Mouse (Mus musculus) right cerebral cortex, postnatal 14 days (tissue): ENCODE data around the gene Olfr140.

Experiments
- DNase-seq: peaks from one replicate; pipeline ENCODE4 v3.0.0; 2022

Olfr140 gene

DNA sequence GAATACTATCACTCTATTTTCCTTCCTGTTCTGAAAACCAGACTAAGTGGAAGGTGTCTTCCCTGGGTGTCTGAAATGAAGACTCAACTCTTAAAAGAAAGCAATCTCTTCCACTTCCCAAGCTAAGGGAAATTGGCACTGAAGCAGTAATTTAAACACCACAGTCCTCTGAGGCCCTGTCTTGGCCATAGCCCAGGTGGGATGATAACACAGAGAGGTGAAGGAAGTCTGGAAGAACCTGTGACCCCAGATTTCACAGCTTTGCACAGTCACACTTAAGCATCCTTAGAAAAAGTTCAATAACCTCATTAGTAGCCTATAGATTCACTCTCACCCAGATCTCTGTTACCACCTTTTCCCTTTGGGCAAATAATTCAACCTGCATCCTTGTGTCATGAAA, at the start of gene Olfr140:
Gene Olfr140, minus strand, starts transcription at position 101 of the 400 bp plus-strand sequence.
- no peak for DNase-seq

DNA sequence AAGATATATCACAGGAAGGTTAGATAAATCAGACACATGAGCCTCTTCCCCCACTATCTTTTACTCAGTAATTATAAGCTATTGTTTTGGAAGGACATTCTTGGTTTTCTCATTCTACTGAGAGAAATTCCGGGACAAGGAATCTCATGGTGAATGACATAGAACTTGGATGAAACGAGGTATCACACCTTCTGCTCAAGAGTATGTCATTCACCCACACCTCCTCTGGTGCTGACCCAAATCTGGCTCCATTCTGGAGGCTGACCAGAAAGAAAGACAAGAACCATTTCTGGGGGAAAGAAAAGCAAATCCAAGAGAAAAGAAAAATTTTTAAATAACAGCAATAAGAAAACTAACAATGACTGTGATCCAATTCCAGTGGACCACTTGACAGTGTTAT, 6.7 kb upstream of the Olfr140 start:
- no peak for DNase-seq

DNA sequence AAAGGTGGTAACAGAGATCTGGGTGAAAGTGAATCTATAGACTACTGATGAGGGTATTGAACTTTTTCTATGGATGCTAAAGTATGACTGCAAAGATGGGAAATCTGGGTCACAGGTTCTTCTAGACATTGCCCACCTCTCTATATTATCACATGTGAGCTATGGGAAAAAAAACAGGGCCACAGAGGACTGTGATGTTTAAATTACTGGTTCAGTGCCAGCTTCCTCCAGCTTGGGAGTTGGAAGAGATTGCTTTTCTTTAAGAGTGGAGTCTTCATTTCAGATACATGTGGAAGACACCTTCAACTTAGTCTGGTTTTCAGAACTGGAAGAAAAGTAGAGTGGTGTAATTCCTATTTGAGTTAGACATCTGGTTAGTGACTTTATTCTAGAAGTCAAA, 28.4 kb downstream of the Olfr140 start, which contains the start of gene Olfr1265:
Gene Olfr1265, plus strand, starts transcription at position 301 of the 400 bp plus-strand sequence.
- DNase-seq: no peak

DNA sequence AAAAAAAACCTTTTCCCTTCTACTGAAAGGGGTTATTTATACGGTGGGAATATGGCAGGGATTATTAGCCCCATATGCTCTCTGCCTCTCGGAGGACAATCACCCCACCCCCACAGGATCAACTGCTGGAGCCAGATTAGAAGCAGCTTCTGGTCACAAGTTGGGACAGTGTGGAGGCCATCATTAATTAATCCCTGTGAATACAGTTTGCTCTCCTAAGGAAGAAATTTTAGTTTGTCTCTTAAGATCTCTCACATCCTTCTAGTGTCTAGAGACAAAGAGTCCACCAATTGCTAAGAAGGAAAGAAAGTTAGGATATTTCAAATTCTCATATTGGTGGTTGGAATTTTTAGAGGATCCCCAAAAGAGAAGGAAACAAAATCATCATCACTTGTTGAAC, 37.9 kb downstream of the Olfr140 start, which contains the start of gene Olfr1264:
Gene Olfr1264, minus strand, starts transcription at position 101 of the 400 bp plus-strand sequence.
- no peak for DNase-seq

DNA sequence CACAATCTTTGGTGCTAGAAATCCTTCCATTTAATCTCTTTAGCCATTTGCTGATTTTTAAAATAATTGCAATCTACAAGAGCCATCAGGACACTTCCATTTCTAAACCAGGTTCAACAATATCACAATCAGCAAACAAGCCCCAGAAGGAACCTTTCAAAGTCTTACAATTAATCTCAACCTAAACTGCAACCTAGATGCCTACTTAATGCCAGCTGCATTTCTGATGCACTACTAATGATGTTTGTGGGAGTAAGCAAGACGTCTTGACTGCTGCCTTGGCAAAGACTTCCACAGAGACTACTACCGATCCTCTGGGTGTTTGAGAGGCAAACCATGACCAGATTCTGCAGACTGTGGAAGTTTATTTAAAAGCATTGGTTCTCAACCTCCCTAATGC, 51.6 kb downstream of the Olfr140 start, which contains the start of gene Olfr1263:
Gene Olfr1263, plus strand, starts transcription at position 301 of the 400 bp plus-strand sequence.
- no peak for DNase-seq

DNA sequence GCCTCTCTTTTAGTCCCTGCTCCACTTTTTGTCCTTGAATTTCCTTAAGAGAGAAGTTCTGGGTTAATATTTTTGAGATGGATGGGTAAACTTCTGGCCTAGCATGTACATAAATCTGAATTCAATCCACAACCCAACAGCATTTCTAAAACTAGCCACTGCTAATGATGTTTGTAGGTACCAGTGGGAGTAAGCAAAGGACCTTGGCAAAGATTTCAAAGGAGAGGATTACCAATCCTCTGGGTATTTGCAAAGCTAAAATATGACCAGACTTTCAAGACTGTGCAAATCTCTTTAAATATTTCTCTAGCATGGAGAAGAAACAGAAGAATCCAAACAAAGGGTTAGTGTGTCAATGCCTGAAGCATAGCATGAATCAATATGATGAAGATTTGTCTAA, 63.5 kb downstream of the Olfr140 start, which contains the start of gene Olfr1262:
Gene Olfr1262, plus strand, starts transcription at position 301 of the 400 bp plus-strand sequence.
- no peak for DNase-seq
